Mouse (Mus musculus): Measurements from ENCODE around the gene Olfm2. TPM values are rescaled to one million over a fixed set of nuclear protein-coding genes. Genes with fewer than 3 reads are reported as not detected.
A peak's percentile ranks its signal among the peaks of the same experiment; 100 is the strongest.

Olfm2 gene
- total and polyA plus RNA-seq, 2 experiments from 2014 or later: 0.20 to 3.1 TPM

- Histone ChIP-seq H3K9me3 (replicated peaks; ENCODE audit: control insufficient read depth, low read length) (no peaks in the 10 kb centered on the region), H3K27me3 (ENCODE audit: control insufficient read depth, insufficient read depth, low read length) (peaks cover 58% of the 10 kb centered on the region), H3K4me3 (ENCODE audit: low read depth, low read length) (peak overlapping the region; percentile 29), H3K36me3 (replicated peaks; ENCODE audit: control insufficient read depth, insufficient read depth, low read length) (no peaks in the 10 kb centered on the region), H3K4me2 (ENCODE audit: low read depth, low read length) (peak overlapping the region; percentile 62; the same call in 1 of the 2 replicates), H3K4me1 (ENCODE audit: control insufficient read depth, insufficient read depth) (no peaks in the 10 kb centered on the region), H3K9ac (replicated peaks; ENCODE audit: low read depth, low read length) (no peak overlapping the region), H3K27ac (ENCODE audit: low read depth) (no peak overlapping the region)
- TF ChIP-seq CTCF (IDR thresholded peaks at IDR 0.05; ENCODE audit: low read depth): no peak
- no peak for TF ChIP-seq EP300 (IDR thresholded peaks at IDR 0.05; ENCODE audit: low read depth)
- 16% methylated on average over 17 of the region's 17 CpGs for WGBS
- DNase-seq (ENCODE audit: low spot score) (no peak), ATAC-seq (ENCODE audit: insufficient read depth, low read depth) (no peak)
Observed at GRCm38 (mm10) chr9:20745129-20745966, 801 bp downstream of the Olfm2 start.

- WGBS: 16% methylated on average over 21 of the region's 22 CpGs
- H3K36me3 ChIP-seq (replicated peaks; ENCODE audit: control insufficient read depth, insufficient read depth, low read length): no peaks in the 10 kb centered on the region
- DNase-seq (ENCODE audit: low spot score) (no peak), ATAC-seq (ENCODE audit: insufficient read depth, low read depth) (no peak)
- H3K9ac ChIP-seq (replicated peaks; ENCODE audit: low read depth, low read length): no peak overlapping the region
- H3K4me1 ChIP-seq (ENCODE audit: control insufficient read depth, insufficient read depth): no peaks in the 10 kb centered on the region
- no peak for TF ChIP-seq EP300 (IDR thresholded peaks at IDR 0.05; ENCODE audit: low read depth)
- peak; percentile 52 for TF ChIP-seq CTCF (IDR thresholded peaks at IDR 0.05; ENCODE audit: low read depth)
- no peaks in the 10 kb centered on the region for H3K9me3 ChIP-seq (replicated peaks; ENCODE audit: control insufficient read depth, low read length)
- H3K4me3 ChIP-seq (ENCODE audit: low read depth, low read length): no peak overlapping the region
- no peak overlapping the region for H3K4me2 ChIP-seq (ENCODE audit: low read depth, low read length)
- peaks cover 66% of the 10 kb centered on the region for H3K27me3 ChIP-seq (ENCODE audit: control insufficient read depth, insufficient read depth, low read length)
- no peak overlapping the region for H3K27ac ChIP-seq (ENCODE audit: low read depth)
Observed at GRCm38 (mm10) chr9:20743946-20744738, 2.0 kb downstream of the Olfm2 start.

DNA sequence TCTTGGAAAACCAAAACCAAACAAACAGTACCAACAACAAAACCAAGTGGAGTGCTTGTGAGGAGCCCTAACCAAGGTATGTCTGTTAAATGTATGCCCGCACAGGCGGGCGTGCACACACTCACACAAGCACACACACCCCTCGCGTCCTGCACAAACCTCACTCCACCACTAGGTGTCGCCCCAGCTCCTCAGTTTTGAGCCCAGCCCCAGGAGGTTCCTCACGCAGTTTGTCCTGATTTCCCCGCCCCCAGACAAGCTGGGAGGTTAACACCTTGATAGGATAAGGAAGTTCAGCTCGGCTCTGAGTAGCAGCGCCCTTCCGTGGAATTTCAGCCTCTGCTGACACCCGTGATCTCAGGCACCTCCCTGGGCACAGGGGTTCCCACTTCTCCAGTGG, 5.7 kb downstream of the Olfm2 start:
- peak; percentile 77 for DNase-seq (ENCODE audit: low spot score)
- TF ChIP-seq EP300 (IDR thresholded peaks at IDR 0.05; ENCODE audit: low read depth) (no peak), CTCF (IDR thresholded peaks at IDR 0.05; ENCODE audit: low read depth) (peak; percentile 96)
- ATAC-seq (ENCODE audit: insufficient read depth, low read depth): peak; percentile 74
- H3K9ac ChIP-seq (replicated peaks; ENCODE audit: low read depth, low read length): no peak overlapping the region
- no peaks in the 10 kb centered on the region for H3K36me3 ChIP-seq (replicated peaks; ENCODE audit: control insufficient read depth, insufficient read depth, low read length)
- 1% methylated on average over 12 of the region's 12 CpGs for WGBS
- H3K4me3 ChIP-seq (ENCODE audit: low read depth, low read length): no peak overlapping the region
- H3K4me1 ChIP-seq (ENCODE audit: control insufficient read depth, insufficient read depth): no peaks in the 10 kb centered on the region
- peaks cover 37% of the 10 kb centered on the region for H3K27me3 ChIP-seq (ENCODE audit: control insufficient read depth, insufficient read depth, low read length)
- no peaks in the 10 kb centered on the region for H3K9me3 ChIP-seq (replicated peaks; ENCODE audit: control insufficient read depth, low read length)
- peak overlapping the region; percentile 38; the same call in 1 of the 2 replicates for H3K4me2 ChIP-seq (ENCODE audit: low read depth, low read length)
- no peak overlapping the region for H3K27ac ChIP-seq (ENCODE audit: low read depth)

- DNase-seq (ENCODE audit: low spot score): no peak
- H3K9ac ChIP-seq (replicated peaks; ENCODE audit: low read depth, low read length): no peak overlapping the region
- H3K36me3 ChIP-seq (replicated peaks; ENCODE audit: control insufficient read depth, insufficient read depth, low read length): no peaks in the 10 kb centered on the region
- no peaks in the 10 kb centered on the region for H3K4me1 ChIP-seq (ENCODE audit: control insufficient read depth, insufficient read depth)
- H3K27me3 ChIP-seq (ENCODE audit: control insufficient read depth, insufficient read depth, low read length): peaks cover 17% of the 10 kb centered on the region
- peak; percentile 38 for TF ChIP-seq CTCF (IDR thresholded peaks at IDR 0.05; ENCODE audit: low read depth)
- TF ChIP-seq EP300 (IDR thresholded peaks at IDR 0.05; ENCODE audit: low read depth): no peak
- WGBS: 41% methylated on average over 8 of the region's 8 CpGs
- H3K4me2 ChIP-seq (ENCODE audit: low read depth, low read length): no peak overlapping the region
- H3K4me3 ChIP-seq (ENCODE audit: low read depth, low read length): no peak overlapping the region
- no peak overlapping the region for H3K27ac ChIP-seq (ENCODE audit: low read depth)
- no peak for ATAC-seq (ENCODE audit: insufficient read depth, low read depth)
- H3K9me3 ChIP-seq (replicated peaks; ENCODE audit: control insufficient read depth, low read length): no peaks in the 10 kb centered on the region
Observed at GRCm38 (mm10) chr9:20738251-20738999, 7.7 kb downstream of the Olfm2 start.

DNA sequence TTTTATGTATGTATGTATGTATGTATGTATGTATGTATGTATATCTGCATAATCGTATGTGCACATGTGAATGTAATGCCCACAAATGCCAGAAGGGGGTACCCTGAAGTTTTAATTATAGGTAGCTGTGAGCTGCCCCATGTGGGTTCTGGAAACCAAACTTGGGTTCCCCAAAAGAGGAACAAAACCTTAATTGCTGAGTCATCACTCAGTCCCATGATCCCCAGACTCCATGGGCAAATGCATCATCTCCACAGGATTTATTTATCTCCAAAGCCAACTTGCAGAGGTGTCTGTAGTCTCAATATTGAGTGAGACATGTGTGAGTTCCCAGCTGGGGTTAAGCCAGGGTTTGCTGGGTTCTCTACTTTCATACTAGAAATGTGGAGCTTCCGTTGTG, 8.9 kb downstream of the Olfm2 start:
- Histone ChIP-seq H3K4me2 (ENCODE audit: low read depth, low read length) (no peak overlapping the region), H3K27me3 (ENCODE audit: control insufficient read depth, insufficient read depth, low read length) (peaks cover 13% of the 10 kb centered on the region; the same call in 1 of the 2 replicates), H3K4me1 (ENCODE audit: control insufficient read depth, insufficient read depth) (no peaks in the 10 kb centered on the region), H3K9me3 (replicated peaks; ENCODE audit: control insufficient read depth, low read length) (no peaks in the 10 kb centered on the region), H3K4me3 (ENCODE audit: low read depth, low read length) (no peak overlapping the region), H3K9ac (replicated peaks; ENCODE audit: low read depth, low read length) (no peak overlapping the region), H3K36me3 (replicated peaks; ENCODE audit: control insufficient read depth, insufficient read depth, low read length) (no peaks in the 10 kb centered on the region), H3K27ac (ENCODE audit: low read depth) (no peak overlapping the region)
- ATAC-seq (ENCODE audit: insufficient read depth, low read depth) (no peak), DNase-seq (ENCODE audit: low spot score) (no peak)
- TF ChIP-seq CTCF (IDR thresholded peaks at IDR 0.05; ENCODE audit: low read depth): no peak
- TF ChIP-seq EP300 (IDR thresholded peaks at IDR 0.05; ENCODE audit: low read depth): no peak
- 92% methylated on average over 2 of the region's 2 CpGs for WGBS
